Mouse (Mus musculus): ENCODE data around the gene Cc2d2a.

- TF ChIP-seq EP300 (IDR thresholded peaks at IDR 0.05; ENCODE audit: low read depth), result no peak
- no peak for TF ChIP-seq CTCF (IDR thresholded peaks at IDR 0.05; ENCODE audit: low read depth)
These were observed 119.4 kb downstream of the Cc2d2a start for GRCm38 (mm10) chr5:43781423-43781976.
